Mouse (Mus musculus): ENCODE measurements around the gene Ccdc190. TPM values are rescaled to one million over a fixed set of nuclear protein-coding genes. Genes with fewer than 3 reads are reported as not detected.

Gene Ccdc190
- polyA plus RNA-seq, 1 experiment: 0.43 TPM

- 82% methylated on average over 1 of the region's 1 CpGs for WGBS
- Histone ChIP-seq H3K4me3 (ENCODE audit: control insufficient read depth, insufficient read depth, low read length) (no peak overlapping the region), H3K4me1 (replicated peaks; ENCODE audit: control insufficient read depth, insufficient read depth, low read length) (no peaks in the 10 kb centered on the region), H3K36me3 (ENCODE audit: control insufficient read depth, insufficient read depth, low read length) (no peaks in the 10 kb centered on the region), H3K27ac (ENCODE audit: control insufficient read depth, insufficient read depth, low read length) (no peak overlapping the region), H3K27me3 (ENCODE audit: control insufficient read depth, insufficient read depth, low read length) (no peaks in the 10 kb centered on the region)
- no peak for TF ChIP-seq POLR2A (IDR thresholded peaks at IDR 0.05; ENCODE audit: control insufficient read depth, extremely low read depth, insufficient read depth, low read length, poor library complexity)
- no peak for TF ChIP-seq CTCF (IDR thresholded peaks at IDR 0.05; ENCODE audit: borderline replicate concordance, control insufficient read depth, extremely low read depth, insufficient read depth, low read length, poor library complexity)
- DNase-seq: no peak
Measured at GRCm38 (mm10) chr1:169895686-169896085, 32.8 kb upstream of the Ccdc190 start.

- Histone ChIP-seq H3K27me3 (ENCODE audit: control insufficient read depth, insufficient read depth, low read length) (no peaks in the 10 kb centered on the region), H3K36me3 (ENCODE audit: control insufficient read depth, insufficient read depth, low read length) (no peaks in the 10 kb centered on the region), H3K4me1 (replicated peaks; ENCODE audit: control insufficient read depth, insufficient read depth, low read length) (no peaks in the 10 kb centered on the region), H3K4me3 (ENCODE audit: control insufficient read depth, insufficient read depth, low read length) (no peak overlapping the region), H3K27ac (ENCODE audit: control insufficient read depth, insufficient read depth, low read length) (no peak overlapping the region)
- no peak for DNase-seq
- 40% methylated on average over 1 of the region's 1 CpGs for WGBS
- TF ChIP-seq CTCF (IDR thresholded peaks at IDR 0.05; ENCODE audit: borderline replicate concordance, control insufficient read depth, extremely low read depth, insufficient read depth, low read length, poor library complexity): no peak
Measured at GRCm38 (mm10) chr1:169897916-169898315, 30.5 kb upstream of the Ccdc190 start.

- Histone ChIP-seq H3K36me3 (ENCODE audit: control insufficient read depth, insufficient read depth, low read length) (no peaks in the 10 kb centered on the region), H3K27ac (ENCODE audit: control insufficient read depth, insufficient read depth, low read length) (no peak overlapping the region), H3K4me3 (ENCODE audit: control insufficient read depth, insufficient read depth, low read length) (no peak overlapping the region), H3K27me3 (ENCODE audit: control insufficient read depth, insufficient read depth, low read length) (no peaks in the 10 kb centered on the region), H3K4me1 (replicated peaks; ENCODE audit: control insufficient read depth, insufficient read depth, low read length) (no peaks in the 10 kb centered on the region)
- no peak for TF ChIP-seq CTCF (IDR thresholded peaks at IDR 0.05; ENCODE audit: borderline replicate concordance, control insufficient read depth, extremely low read depth, insufficient read depth, low read length, poor library complexity)
- TF ChIP-seq POLR2A (IDR thresholded peaks at IDR 0.05; ENCODE audit: control insufficient read depth, extremely low read depth, insufficient read depth, low read length, poor library complexity): no peak
- WGBS: 91% methylated on average over 7 of the region's 7 CpGs
- DNase-seq: no peak
Measured at GRCm38 (mm10) chr1:169898607-169899006, 29.8 kb upstream of the Ccdc190 start.

DNA sequence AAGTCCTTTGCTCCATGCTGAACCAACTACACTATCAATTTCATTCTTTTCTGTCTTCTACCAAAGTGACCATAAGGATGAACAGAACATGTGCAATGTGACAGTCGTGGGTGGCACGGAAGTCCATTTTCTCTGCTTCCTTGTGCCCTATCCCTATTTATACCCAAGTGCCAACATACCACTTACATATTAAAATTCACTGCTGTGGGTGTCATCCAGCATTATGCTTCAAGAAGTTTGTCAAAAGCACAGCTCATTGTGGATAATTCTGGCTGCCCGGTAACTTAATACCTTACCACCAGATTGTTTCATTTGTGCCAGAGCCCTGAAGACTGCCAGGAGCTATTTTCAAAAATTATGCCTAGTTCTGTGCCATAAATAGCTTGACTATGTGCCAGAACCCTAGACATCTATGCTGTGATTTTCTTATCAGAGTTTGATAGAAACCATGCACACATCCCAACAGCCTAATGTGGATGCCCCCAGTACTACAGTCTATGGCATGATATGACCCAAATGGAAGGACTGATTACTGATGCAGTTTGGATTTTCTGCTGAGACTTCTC lies 27.6 kb upstream of the Ccdc190 start:
- no peak for DNase-seq

DNA sequence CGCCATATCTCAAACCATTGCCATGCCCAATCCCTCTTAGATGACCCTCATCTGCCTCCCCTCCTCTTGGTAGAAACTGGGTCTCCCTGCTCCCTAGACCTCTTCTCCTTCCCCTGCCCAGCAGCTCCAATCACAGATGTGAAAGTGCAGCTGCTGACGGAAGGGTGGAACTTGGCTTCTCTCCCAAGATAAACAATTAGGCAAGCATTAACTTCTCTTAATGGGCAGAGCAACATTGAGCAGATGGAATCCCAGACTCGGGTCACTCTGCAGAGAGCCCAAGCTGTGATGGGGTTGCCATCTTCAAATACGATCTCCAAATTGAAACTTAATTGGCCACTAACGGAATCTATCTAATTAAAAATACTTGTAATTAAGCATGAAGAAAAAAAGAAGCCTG lies 19.3 kb upstream of the Ccdc190 start:
- no peak for DNase-seq
- H3K4me3 ChIP-seq (ENCODE audit: control insufficient read depth, insufficient read depth, low read length): no peak overlapping the region
- WGBS: 89% methylated on average over 5 of the region's 5 CpGs
- no peak overlapping the region for H3K27ac ChIP-seq (ENCODE audit: control insufficient read depth, insufficient read depth, low read length)
- no peaks in the 10 kb centered on the region for H3K36me3 ChIP-seq (ENCODE audit: control insufficient read depth, insufficient read depth, low read length)
- no peaks in the 10 kb centered on the region for H3K4me1 ChIP-seq (replicated peaks; ENCODE audit: control insufficient read depth, insufficient read depth, low read length)
- no peaks in the 10 kb centered on the region for H3K27me3 ChIP-seq (ENCODE audit: control insufficient read depth, insufficient read depth, low read length)
- TF ChIP-seq POLR2A (IDR thresholded peaks at IDR 0.05; ENCODE audit: control insufficient read depth, extremely low read depth, insufficient read depth, low read length, poor library complexity) (no peak), CTCF (IDR thresholded peaks at IDR 0.05; ENCODE audit: borderline replicate concordance, control insufficient read depth, extremely low read depth, insufficient read depth, low read length, poor library complexity) (no peak)

More for the DNA sequence above, 27.6 kb upstream of the Ccdc190 start:
- H3K4me1 ChIP-seq (replicated peaks; ENCODE audit: control insufficient read depth, insufficient read depth, low read length): no peaks in the 10 kb centered on the region
- H3K36me3 ChIP-seq (ENCODE audit: control insufficient read depth, insufficient read depth, low read length): no peaks in the 10 kb centered on the region
- no peak overlapping the region for H3K4me3 ChIP-seq (ENCODE audit: control insufficient read depth, insufficient read depth, low read length)
- no peaks in the 10 kb centered on the region for H3K27me3 ChIP-seq (ENCODE audit: control insufficient read depth, insufficient read depth, low read length)
- WGBS: 96% methylated on average over 3 of the region's 3 CpGs
- no peak overlapping the region for H3K27ac ChIP-seq (ENCODE audit: control insufficient read depth, insufficient read depth, low read length)
- TF ChIP-seq CTCF (IDR thresholded peaks at IDR 0.05; ENCODE audit: borderline replicate concordance, control insufficient read depth, extremely low read depth, insufficient read depth, low read length, poor library complexity) (no peak), POLR2A (IDR thresholded peaks at IDR 0.05; ENCODE audit: control insufficient read depth, extremely low read depth, insufficient read depth, low read length, poor library complexity) (no peak)

DNA sequence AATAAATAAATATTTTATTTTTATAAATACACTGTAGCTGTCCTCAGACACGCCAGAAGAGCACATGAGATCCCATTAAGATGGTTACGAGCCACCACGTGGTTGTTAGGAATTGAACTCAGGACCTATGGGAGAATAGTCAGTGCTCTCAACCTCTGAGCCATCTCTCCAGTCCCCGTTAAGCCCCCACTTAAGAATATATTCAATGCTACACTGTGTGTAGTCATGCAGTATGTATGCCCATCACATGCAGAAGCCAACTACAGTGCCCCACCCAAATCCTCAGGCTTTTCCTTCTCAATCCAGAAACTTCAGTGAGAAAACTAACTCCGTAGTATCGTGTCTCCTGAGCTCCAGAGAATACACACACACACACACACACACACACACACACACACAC lies 18.8 kb upstream of the Ccdc190 start:
- no peak for DNase-seq
- TF ChIP-seq POLR2A (IDR thresholded peaks at IDR 0.05; ENCODE audit: control insufficient read depth, extremely low read depth, insufficient read depth, low read length, poor library complexity) (no peak), CTCF (IDR thresholded peaks at IDR 0.05; ENCODE audit: borderline replicate concordance, control insufficient read depth, extremely low read depth, insufficient read depth, low read length, poor library complexity) (no peak)
- Histone ChIP-seq H3K27me3 (ENCODE audit: control insufficient read depth, insufficient read depth, low read length) (no peaks in the 10 kb centered on the region), H3K27ac (ENCODE audit: control insufficient read depth, insufficient read depth, low read length) (no peak overlapping the region), H3K36me3 (ENCODE audit: control insufficient read depth, insufficient read depth, low read length) (no peaks in the 10 kb centered on the region), H3K4me3 (ENCODE audit: control insufficient read depth, insufficient read depth, low read length) (no peak overlapping the region), H3K4me1 (replicated peaks; ENCODE audit: control insufficient read depth, insufficient read depth, low read length) (no peaks in the 10 kb centered on the region)
- 95% methylated on average over 6 of the region's 6 CpGs for WGBS

- 85% methylated on average over 7 of the region's 7 CpGs for WGBS
- DNase-seq: no peak
- no peaks in the 10 kb centered on the region for H3K27me3 ChIP-seq (ENCODE audit: control insufficient read depth, insufficient read depth, low read length)
- H3K4me1 ChIP-seq (replicated peaks; ENCODE audit: control insufficient read depth, insufficient read depth, low read length): no peaks in the 10 kb centered on the region
- H3K27ac ChIP-seq (ENCODE audit: control insufficient read depth, insufficient read depth, low read length): no peak overlapping the region
- no peak overlapping the region for H3K4me3 ChIP-seq (ENCODE audit: control insufficient read depth, insufficient read depth, low read length)
- no peak for TF ChIP-seq CTCF (IDR thresholded peaks at IDR 0.05; ENCODE audit: borderline replicate concordance, control insufficient read depth, extremely low read depth, insufficient read depth, low read length, poor library complexity)
- no peak for TF ChIP-seq POLR2A (IDR thresholded peaks at IDR 0.05; ENCODE audit: control insufficient read depth, extremely low read depth, insufficient read depth, low read length, poor library complexity)
- H3K36me3 ChIP-seq (ENCODE audit: control insufficient read depth, insufficient read depth, low read length): no peaks in the 10 kb centered on the region
Measured at GRCm38 (mm10) chr1:169910751-169911150, 17.7 kb upstream of the Ccdc190 start.
